Mouse (Mus musculus) neutrophil, adult 5-6 weeks (primary cell): ENCODE results near the gene Ola1. TPM values are rescaled to one million over a fixed set of nuclear protein-coding genes. Genes with fewer than 3 reads are reported as not detected.
A peak's percentile ranks its signal among the peaks of the same experiment; 100 is the strongest.

Experiments used
- ATAC-seq: fragments of 151-379, 151-347 bp; 2 replicates; pipeline ENCODE4 v1.8.0; 2017; ENCODE audit warnings: mild to moderate bottlenecking, moderate TSS enrichment; ENCODE audit not compliant: insufficient number of reproducible peaks, poor library complexity, low FRiP score, severe bottlenecking; ENCODE audit errors: extremely low read depth
- total RNA-seq: library from RNA; stranded (forward); fragments of 200-1000 nt; gene quantifications from 2 replicates; pipeline ENCODE4 v1.2.3, GENCODE M21; 2017

Gene Ola1
- total RNA-seq, 1 experiment from 2014 or later = 25.4 TPM

GRCm38 (mm10) chr2:73160772-73161171, 58.0 kb downstream of the Ola1 start:
- ATAC-seq = peak; percentile 36

- no peak for ATAC-seq
Observed at GRCm38 (mm10) chr2:73157202-73157601, 61.5 kb downstream of the Ola1 start.

GRCm38 (mm10) chr2:73150526-73150925, 68.2 kb downstream of the Ola1 start:
- ATAC-seq = no peak

DNA sequence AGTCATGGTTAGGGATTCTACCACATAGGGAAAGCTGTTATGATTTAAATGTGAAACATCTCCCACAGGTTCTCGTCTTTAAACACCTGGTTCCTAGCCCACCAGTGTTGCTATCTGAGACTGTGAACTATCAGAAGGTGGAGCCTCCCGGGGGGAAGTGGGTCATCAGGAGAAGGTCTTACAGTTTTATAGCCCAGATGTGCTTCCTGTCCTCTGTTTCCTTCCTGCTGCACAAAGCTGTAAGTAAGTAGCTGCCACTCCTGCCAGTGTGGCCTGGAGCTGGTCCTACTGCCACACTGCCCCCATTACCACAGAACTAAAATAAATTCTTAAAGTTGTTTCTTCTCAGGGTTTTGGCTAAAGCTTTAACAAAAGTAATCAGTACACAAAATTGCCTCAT, 72.6 kb downstream of the Ola1 start:
- no peak for ATAC-seq

- no peak for ATAC-seq
Observed at GRCm38 (mm10) chr2:73143732-73144131, 75.0 kb downstream of the Ola1 start.

GRCm38 (mm10) chr2:73142832-73143470, 75.8 kb downstream of the Ola1 start:
- ATAC-seq = no peak

DNA sequence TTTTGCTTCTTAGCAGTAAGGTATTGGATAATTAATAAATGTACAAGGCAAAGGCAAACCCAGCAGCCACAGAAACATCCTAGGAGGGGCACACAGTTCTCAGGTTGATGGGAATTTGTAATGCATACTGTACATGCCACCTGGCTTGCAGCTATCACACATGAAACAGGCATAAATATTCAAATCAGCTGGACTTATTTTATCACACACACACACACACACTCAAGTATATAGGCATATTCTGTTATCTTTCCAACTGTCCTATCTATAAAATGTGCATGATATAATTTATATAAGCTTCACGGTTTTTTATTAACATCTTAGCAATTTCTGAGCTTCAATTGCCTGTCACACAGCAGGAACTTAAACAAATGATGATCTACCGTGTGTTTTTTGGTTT, 85.8 kb downstream of the Ola1 start:
- ATAC-seq = no peak

GRCm38 (mm10) chr2:73127686-73128085, 91.0 kb downstream of the Ola1 start:
- no peak for ATAC-seq

DNA sequence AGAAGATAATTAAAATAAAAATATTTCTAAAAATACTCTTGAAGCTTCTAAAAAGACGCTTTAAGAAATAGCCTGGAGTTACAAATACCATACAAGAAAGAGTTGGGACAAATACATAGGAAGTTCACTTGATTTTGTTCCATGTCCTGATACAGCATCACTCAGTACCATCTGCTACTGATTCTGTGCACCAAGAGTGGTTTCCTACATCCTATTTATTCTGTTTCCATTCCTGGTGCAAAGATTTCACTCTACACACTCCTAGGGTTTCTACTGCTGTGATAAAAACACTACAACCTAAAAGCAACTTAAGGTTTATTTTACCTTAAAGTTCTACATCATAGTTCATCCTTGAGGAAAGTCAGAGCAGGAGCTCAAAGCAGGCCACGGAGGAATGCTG, 99.9 kb downstream of the Ola1 start:
- no peak for ATAC-seq

- no peak for ATAC-seq
Observed at GRCm38 (mm10) chr2:73107089-73107488, 111.6 kb downstream of the Ola1 start.

GRCm38 (mm10) chr2:73096491-73096890, 122.2 kb downstream of the Ola1 start:
- no peak for ATAC-seq

GRCm38 (mm10) chr2:73095300-73095699, 123.4 kb downstream of the Ola1 start:
- no peak for ATAC-seq

GRCm38 (mm10) chr2:73093032-73093431, 125.7 kb downstream of the Ola1 start:
- no peak for ATAC-seq

DNA sequence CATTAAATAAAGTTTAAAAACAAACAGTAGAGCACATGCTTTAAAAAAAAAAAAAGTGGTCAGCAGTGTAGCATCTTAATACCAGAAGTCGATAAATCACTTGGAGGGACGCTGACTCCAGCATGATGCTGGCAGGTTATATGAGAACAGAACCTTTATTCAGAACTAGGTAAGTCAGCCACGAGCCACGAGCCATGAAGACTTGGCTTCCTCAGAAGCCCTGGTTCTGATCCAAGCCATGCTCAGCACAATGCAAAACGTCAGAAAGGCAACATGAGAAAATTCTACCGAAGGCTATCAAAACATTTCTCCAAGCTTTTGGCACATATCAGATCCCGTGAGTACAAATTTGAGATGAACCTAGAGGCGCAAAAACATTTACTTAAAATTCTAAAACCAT, 127.4 kb downstream of the Ola1 start:
- no peak for ATAC-seq

DNA sequence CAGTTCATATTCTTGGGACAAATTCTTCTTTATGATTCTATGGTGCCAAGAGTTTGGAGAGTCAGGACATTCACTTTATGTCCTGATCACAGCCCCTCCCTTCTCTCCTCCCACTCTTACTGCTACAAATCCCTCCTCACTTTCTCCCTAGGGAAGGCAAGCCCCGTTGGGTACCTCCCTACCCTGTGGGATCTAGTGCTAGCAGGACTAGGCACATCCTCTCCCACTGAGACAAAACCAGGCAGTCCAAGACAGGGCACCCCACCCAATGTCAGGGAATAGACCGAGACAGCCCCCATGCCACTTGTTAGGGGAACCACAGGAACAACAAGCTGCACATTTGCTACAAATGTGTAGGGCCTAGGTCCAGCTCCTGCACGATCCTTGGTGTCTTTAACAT, 131.1 kb downstream of the Ola1 start:
- no peak for ATAC-seq

GRCm38 (mm10) chr2:73085669-73086304, 132.9 kb downstream of the Ola1 start:
- no peak for ATAC-seq

GRCm38 (mm10) chr2:73082476-73082875, 136.2 kb downstream of the Ola1 start:
- no peak for ATAC-seq

DNA sequence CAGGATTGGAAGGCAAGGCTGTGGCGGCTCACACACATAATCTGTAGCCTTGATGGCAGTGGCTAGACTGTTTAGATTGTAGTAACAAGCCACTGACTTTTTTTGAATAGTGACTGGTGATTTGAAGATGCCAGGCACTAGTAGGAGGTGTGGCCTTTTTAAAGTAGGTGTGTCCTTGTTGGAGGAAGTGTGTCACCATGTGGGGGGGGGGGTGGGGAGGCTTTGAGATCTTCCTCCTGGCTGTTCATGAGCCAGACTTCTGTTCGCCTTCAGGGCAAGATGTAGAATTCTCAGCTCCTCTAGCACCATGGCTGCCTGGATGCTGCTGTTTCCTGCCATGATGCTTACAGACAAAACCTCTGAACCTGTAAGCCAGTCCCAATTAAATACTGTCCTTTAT, 136.9 kb downstream of the Ola1 start:
- no peak for ATAC-seq

GRCm38 (mm10) chr2:73080084-73080483, 138.6 kb downstream of the Ola1 start:
- peak; percentile 68 for ATAC-seq

- ATAC-seq = no peak
Observed at GRCm38 (mm10) chr2:73079311-73079710, 139.4 kb downstream of the Ola1 start.
